Mouse (Mus musculus) thymus, adult 2 months (tissue): ENCODE data around the gene Lrrn4cl.

ENCODE experiments used
- CTCF ChIP-seq: fragments of 200-500 bp; IDR thresholded peaks from 2 replicates; pipeline ENCODE4 v1.5.1; 2012; ENCODE audit warnings: mild to moderate bottlenecking, control low read depth, low read length, moderate library complexity, borderline replicate concordance; ENCODE audit not compliant: control insufficient read depth, poor library complexity, insufficient read depth; ENCODE audit errors: extremely low read depth
- POLR2A ChIP-seq: fragments of 200-500 bp; IDR thresholded peaks from 2 replicates; pipeline ENCODE4 v1.6.1; 2012; ENCODE audit warnings: mild to moderate bottlenecking, low read length, control low read depth, moderate library complexity; ENCODE audit not compliant: control insufficient read depth, poor library complexity, insufficient read depth; ENCODE audit errors: extremely low read depth

- no peak for TF ChIP-seq POLR2A
- TF ChIP-seq CTCF: no peak
These were observed 29.4 kb upstream of the Lrrn4cl start for GRCm38 (mm10) chr19:8821146-8821545.
